Mouse (Mus musculus) liver, postnatal 0 days (tissue): ENCODE data around the gene Cpm. TPM values are rescaled to one million over a fixed set of nuclear protein-coding genes. Genes with fewer than 3 reads are reported as not detected.

Source experiments
- ATAC-seq: fragments of 200-750 bp; cut with Nextera tagmentation; 2 replicates; pipeline ENCODE4 v1.8.0; 2017; ENCODE audit warnings: mild to moderate bottlenecking, moderate library complexity
- DNase-seq: peaks from one replicate; pipeline ENCODE4 v3.0.0-alpha.2; 2016
- H3K27ac ChIP-seq: fragments of 300-500 bp; sonication (generic); 2 replicates; pipeline ENCODE4 v1.5.1; 2014; ENCODE audit warnings: antibody characterized with exemption, moderate library complexity, mild to moderate bottlenecking, low read depth
- H3K27me3 ChIP-seq: fragments of 300-500 bp; sonication (generic); 2 replicates; pipeline ENCODE4 v1.6.1; 2014; ENCODE audit warnings: low read length, control low read depth, mixed read lengths; ENCODE audit not compliant: insufficient read depth
- H3K36me3 ChIP-seq: fragments of 300-500 bp; sonication (generic); replicated peaks from 2 replicates; pipeline ENCODE4 v1.6.1; 2014; ENCODE audit warnings: mild to moderate bottlenecking, control low read depth, low read length, moderate library complexity, mixed read lengths; ENCODE audit not compliant: insufficient read depth
- H3K4me1 ChIP-seq: fragments of 300-500 bp; sonication (generic); 2 replicates; pipeline ENCODE4 v1.6.1; 2014; ENCODE audit warnings: antibody characterized with exemption, mild to moderate bottlenecking, control low read depth; ENCODE audit not compliant: insufficient read depth
- H3K4me2 ChIP-seq: fragments of 300-500 bp; sonication (generic); 2 replicates; pipeline ENCODE4 v1.6.1; 2014; ENCODE audit warnings: low read depth, mild to moderate bottlenecking, low read length, moderate library complexity, mixed read lengths
- H3K4me3 ChIP-seq: fragments of 300-500 bp; sonication (generic); 2 replicates; pipeline ENCODE4 v1.5.1; 2014; ENCODE audit warnings: low read depth, low read length
- H3K9ac ChIP-seq: fragments of 300-500 bp; sonication (generic); replicated peaks from 2 replicates; pipeline ENCODE4 v1.6.1; 2014; ENCODE audit warnings: mild to moderate bottlenecking, moderate library complexity
- H3K9me3 ChIP-seq: fragments of 300-500 bp; sonication (generic); 2 replicates; pipeline ENCODE4 v1.6.1; 2016; ENCODE audit warnings: mild to moderate bottlenecking, control low read depth, low read length, mixed read lengths
- CTCF ChIP-seq: sonication (generic); IDR thresholded peaks from 2 replicates; pipeline ENCODE4 v1.5.1; 2016; ENCODE audit warnings: antibody characterized with exemption, low read depth
- EP300 ChIP-seq: IDR thresholded peaks from 2 replicates; pipeline ENCODE4 v1.6.1; 2016; ENCODE audit warnings: antibody characterized with exemption, low read depth, mild to moderate bottlenecking
- WGBS: fragments of 180-500 bp; shearing (Covaris S2); extraction: QIAGEN DNeasy Blood & Tissue Kit; methylation state at CpG from one replicate; pipeline ENCODE4 v1.1.7; 2014; ENCODE audit not compliant: insufficient replicate concordance; 5-methylcytosine and 5-hydroxymethylcytosine counted together
- polyA plus RNA-seq: library from polyadenylated mRNA; unstranded; fragments of >200 nt; fragmentation: Nextera tagmentation; extraction: Ambion mirVana; gene quantifications from 2 replicates; pipeline ENCODE4 v1.2.1, GENCODE M21; 2015

The Cpm gene
- polyA plus RNA-seq, 1 experiment from 2014 or later, result 7.0 TPM

DNA sequence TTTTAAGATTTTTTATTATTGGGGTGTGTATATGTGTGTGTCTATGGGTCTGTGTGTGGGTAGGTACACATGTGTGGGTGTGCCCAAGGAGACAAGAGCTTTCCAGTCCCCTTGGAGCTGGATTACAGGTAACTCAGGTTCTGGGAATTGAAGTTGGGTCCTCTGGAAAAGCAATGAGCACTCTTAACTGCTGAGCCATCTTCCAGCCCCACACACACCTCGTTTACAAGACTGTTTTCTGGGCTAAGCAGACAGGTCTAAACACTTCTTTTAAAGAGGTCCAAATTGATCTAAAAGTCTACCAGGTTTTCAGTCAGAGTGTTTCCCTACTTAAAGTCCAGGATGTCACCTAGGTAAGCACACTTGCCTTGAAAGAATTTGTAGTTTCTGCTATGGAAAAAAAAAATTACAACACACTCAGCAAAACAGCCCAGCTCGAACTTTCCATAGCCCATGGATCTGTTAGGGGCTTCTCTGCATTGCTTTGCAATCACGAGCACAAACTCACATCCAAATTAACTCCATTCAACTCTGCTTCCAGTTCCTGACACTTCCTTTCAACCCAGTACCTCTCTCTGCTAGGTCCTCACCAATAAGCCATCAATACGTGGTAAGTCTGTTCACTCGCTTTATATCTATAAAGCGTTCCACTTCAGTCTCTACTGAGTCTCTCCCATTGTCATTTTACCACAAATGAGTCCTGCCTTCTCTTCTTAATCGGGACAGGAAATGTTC is 36.8 kb upstream of the Cpm start:
- Histone ChIP-seq H3K4me1 (peaks cover 2% of the 10 kb centered on the region; the same call in 1 of the 2 replicates), H3K9ac (no peak overlapping the region), H3K27ac (no peak overlapping the region), H3K27me3 (no peaks in the 10 kb centered on the region), H3K36me3 (no peaks in the 10 kb centered on the region), H3K4me2 (no peak overlapping the region), H3K4me3 (no peak overlapping the region), H3K9me3 (no peaks in the 10 kb centered on the region)
- ATAC-seq (no peak), DNase-seq (no peak)
- WGBS, result 68% methylated on average over 7 of the region's 7 CpGs
- TF ChIP-seq CTCF (no peak), EP300 (no peak)

DNA sequence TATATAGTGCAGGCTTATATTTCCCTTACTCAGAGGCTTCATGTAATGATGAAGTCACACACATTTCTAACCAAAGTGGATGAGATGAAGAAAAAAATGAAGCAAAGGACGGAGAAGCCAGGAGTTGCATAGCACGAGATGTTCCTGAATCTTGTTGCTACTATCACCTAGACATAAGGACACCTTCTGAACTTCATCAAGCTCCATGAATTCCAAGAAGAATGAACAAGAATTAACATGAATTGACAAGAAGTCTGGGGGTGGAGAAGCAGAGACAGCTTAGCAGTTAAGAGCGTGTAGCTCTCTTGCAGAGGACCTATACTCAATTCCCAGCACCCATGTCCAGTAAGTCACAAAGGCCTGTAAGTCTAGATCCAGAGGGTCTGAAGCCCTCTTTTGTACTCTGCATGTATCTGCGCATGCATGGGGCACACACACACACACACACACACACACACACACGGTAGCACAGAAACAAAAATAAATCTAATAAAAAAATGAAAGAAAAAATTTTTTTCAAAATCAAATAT is 36.2 kb upstream of the Cpm start:
- Histone ChIP-seq H3K27ac (no peak overlapping the region), H3K4me1 (peaks cover 2% of the 10 kb centered on the region; the same call in 1 of the 2 replicates), H3K4me3 (no peak overlapping the region), H3K9ac (no peak overlapping the region), H3K9me3 (no peaks in the 10 kb centered on the region), H3K27me3 (no peaks in the 10 kb centered on the region), H3K4me2 (no peak overlapping the region), H3K36me3 (no peaks in the 10 kb centered on the region)
- WGBS, result 84% methylated on average over 5 of the region's 5 CpGs
- ATAC-seq (no peak), DNase-seq (no peak)
- TF ChIP-seq CTCF (no peak), EP300 (no peak)

DNA sequence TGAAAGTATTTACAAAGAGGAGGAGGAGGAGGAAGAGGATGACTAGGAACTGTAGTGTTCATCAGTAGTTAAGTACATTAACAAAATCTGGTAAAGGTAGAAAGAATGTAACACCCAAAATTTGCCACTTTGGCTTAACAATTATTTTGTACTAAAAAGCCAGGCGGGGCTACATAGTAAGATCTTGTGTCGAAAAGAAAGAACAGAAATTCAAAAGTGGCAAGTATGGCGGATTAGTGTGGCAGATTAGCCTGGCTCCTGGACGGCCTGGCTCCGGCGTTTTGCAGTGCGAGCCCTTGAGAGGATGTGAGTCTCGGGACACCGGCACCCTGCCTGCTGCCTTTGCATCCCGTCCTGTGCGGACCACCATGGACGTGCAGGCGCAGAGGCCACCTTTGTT is 35.4 kb upstream of the Cpm start:
- Histone ChIP-seq H3K36me3 (no peaks in the 10 kb centered on the region), H3K4me3 (no peak overlapping the region), H3K9ac (no peak overlapping the region), H3K4me1 (peaks cover 2% of the 10 kb centered on the region; the same call in 1 of the 2 replicates), H3K4me2 (no peak overlapping the region), H3K27me3 (no peaks in the 10 kb centered on the region), H3K9me3 (no peaks in the 10 kb centered on the region), H3K27ac (no peak overlapping the region)
- TF ChIP-seq CTCF (no peak), EP300 (no peak)
- 85% methylated on average over 13 of the region's 13 CpGs for WGBS
- DNase-seq (no peak), ATAC-seq (no peak)

DNA sequence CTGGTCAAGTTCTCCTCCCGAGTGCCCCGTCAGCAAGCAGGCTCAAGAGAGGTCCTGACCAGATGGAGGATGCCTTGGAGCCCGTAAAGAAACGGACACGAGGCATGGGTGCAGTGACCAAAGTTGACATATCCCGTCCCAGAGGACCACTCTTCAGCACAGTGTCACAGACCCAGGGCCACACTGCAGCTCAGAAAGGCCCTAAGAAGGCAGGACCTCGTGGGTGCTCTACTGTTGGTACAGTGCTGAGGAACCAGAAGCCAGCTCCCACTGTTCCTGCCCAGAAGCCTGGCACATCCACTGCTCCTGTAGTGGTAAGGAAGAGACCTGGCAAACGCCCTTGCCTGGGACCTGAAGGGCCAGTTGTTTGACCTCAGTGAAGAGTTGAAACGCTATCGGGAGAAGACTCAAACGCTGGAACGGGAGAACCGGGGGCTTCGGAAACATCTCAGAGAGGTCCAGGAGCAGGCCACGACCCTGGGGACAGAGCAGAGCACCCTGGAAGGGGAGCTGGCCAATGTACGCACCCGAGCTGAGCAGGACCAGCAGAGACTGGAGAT is 34.9 kb upstream of the Cpm start:
- Histone ChIP-seq H3K36me3 (no peaks in the 10 kb centered on the region), H3K27me3 (no peaks in the 10 kb centered on the region), H3K9ac (no peak overlapping the region), H3K4me3 (no peak overlapping the region), H3K27ac (no peak overlapping the region), H3K4me1 (peaks cover 2% of the 10 kb centered on the region; the same call in 1 of the 2 replicates), H3K4me2 (no peak overlapping the region), H3K9me3 (no peaks in the 10 kb centered on the region)
- TF ChIP-seq CTCF (no peak), EP300 (no peak)
- WGBS, result 80% methylated on average over 17 of the region's 17 CpGs
- DNase-seq (no peak), ATAC-seq (no peak)

DNA sequence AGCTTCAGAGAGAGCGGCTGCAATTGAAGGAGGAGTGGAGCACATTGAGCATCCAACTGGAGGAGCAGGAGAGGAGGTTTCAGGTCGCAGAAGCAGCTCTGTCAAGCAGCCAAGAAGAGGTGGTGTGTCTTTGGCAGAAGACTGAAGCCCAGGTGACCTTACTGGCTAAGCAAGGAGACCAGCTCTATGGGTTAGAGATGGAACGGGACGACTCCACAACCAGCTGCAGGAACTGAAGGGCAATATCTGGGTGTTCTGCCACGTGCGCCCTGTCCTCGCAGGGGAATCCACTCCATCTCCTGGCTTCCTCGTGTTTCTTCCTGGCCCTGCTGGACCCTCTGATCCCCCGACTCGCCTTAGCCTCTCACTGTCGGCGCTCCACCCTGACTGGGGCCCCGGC is 34.4 kb upstream of the Cpm start:
- ATAC-seq (no peak), DNase-seq (no peak)
- Histone ChIP-seq H3K4me2 (no peak overlapping the region), H3K4me3 (no peak overlapping the region), H3K27me3 (no peaks in the 10 kb centered on the region), H3K27ac (peak overlapping the region; percentile 48), H3K36me3 (no peaks in the 10 kb centered on the region), H3K4me1 (peaks cover 2% of the 10 kb centered on the region; the same call in 1 of the 2 replicates), H3K9me3 (no peaks in the 10 kb centered on the region), H3K9ac (no peak overlapping the region)
- WGBS, result 74% methylated on average over 13 of the region's 13 CpGs
- TF ChIP-seq EP300 (no peak), CTCF (no peak)

DNA sequence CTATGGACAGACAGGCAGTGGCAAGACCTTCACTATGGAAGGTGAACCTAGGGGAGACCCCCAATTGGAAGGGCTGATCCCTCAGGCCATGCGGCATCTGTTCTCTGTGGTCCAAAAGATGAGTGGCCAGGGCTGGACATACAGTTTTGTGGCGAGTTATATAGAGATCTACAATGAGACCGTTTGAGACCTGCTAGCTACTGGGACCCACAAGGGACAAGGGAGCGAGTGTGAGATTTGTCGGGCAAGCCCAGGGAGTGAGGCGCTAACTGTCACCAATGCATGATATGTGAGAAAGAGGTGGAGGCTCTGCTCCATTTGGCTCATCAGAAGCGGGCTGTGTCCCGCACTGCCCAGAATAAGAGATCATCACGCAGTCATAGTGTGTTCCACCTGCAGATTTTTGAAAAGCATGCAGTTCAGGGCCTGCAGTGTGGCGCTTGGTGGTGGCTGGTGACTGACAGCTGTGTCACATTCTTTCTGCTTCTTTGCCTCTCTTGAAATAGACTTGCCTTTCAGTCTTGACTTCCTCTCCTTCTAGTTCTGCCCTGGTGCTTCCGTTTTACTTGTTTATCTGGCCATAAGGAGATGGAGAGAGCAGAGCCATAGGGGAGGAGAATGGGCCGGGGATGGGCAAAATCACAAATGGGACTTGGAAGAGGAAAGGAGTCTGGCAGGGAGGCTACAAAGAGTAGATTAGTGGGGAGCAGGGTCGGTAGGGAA is 33.7 kb upstream of the Cpm start:
- WGBS, result 53% methylated on average over 13 of the region's 13 CpGs
- ATAC-seq (peak; percentile 21; the same call in 1 of the 2 replicates), DNase-seq (no peak)
- Histone ChIP-seq H3K27me3 (no peaks in the 10 kb centered on the region), H3K4me1 (peaks cover 2% of the 10 kb centered on the region; the same call in 1 of the 2 replicates), H3K4me2 (no peak overlapping the region), H3K4me3 (no peak overlapping the region), H3K36me3 (no peaks in the 10 kb centered on the region), H3K9me3 (no peaks in the 10 kb centered on the region), H3K27ac (peak overlapping the region; percentile 48), H3K9ac (no peak overlapping the region)
- no peak for TF ChIP-seq CTCF
- no peak for TF ChIP-seq EP300
